Mouse (Mus musculus) ES-E14 (cell line): ENCODE measurements at regions not wholly inside any gene's neighbourhood (a gene's known extent, or its start where the extent isn't known, plus 50 kb on each side); places are given as distances from the start of the nearest gene placed in this dataset.

Source experiments
- DNase-seq: peaks from one replicate; pipeline ENCODE4 v3.0.0-alpha.2; 2013; ENCODE audit warnings: low read depth, low spot score
- H3K27ac ChIP-seq: 2 replicates; pipeline ENCODE4 v1.5.1; 2012; ENCODE audit warnings: low read depth, mild to moderate bottlenecking, low read length, moderate library complexity, mixed read lengths; ENCODE audit not compliant: poor library complexity, insufficient read depth, severe bottlenecking
- H3K36me3 ChIP-seq: 2 replicates; pipeline ENCODE4 v1.6.1; 2012; ENCODE audit warnings: mild to moderate bottlenecking, low read length, moderate library complexity, mixed read lengths; ENCODE audit not compliant: control insufficient read depth, poor library complexity, insufficient read depth, severe bottlenecking
- H3K4me1 ChIP-seq, 2 experiments: fragments of 150-350 bp in 1 of 2; sonication (generic) in 1 of 2; 2 replicates each; pipeline ENCODE4 v1.6.1; 2012; ENCODE audit warnings: low read length in 2 of 2, mild to moderate bottlenecking in 1 of 2, mixed read lengths in 1 of 2; ENCODE audit not compliant: control insufficient read depth in 2 of 2, insufficient read depth in 2 of 2, poor library complexity in 1 of 2
- H3K4me3 ChIP-seq, 2 experiments: fragments of 150-350 bp in 1 of 2; sonication (generic) in 1 of 2; 2 replicates each; pipeline ENCODE4 v1.5.1; 2012; ENCODE audit warnings: low read length in 2 of 2, low read depth in 1 of 2, mild to moderate bottlenecking in 1 of 2, mixed read lengths in 1 of 2; ENCODE audit not compliant: insufficient read depth in 1 of 2, poor library complexity in 1 of 2, severe bottlenecking in 1 of 2
- H3K9ac ChIP-seq: 2 replicates; pipeline ENCODE4 v1.6.1; 2012; ENCODE audit warnings: low read depth, mild to moderate bottlenecking, low read length, mixed read lengths; ENCODE audit not compliant: poor library complexity, insufficient read depth, severe bottlenecking
- H3K9me3 ChIP-seq: fragments of 150-350 bp; sonication (generic); 2 replicates; pipeline ENCODE4 v1.6.1; 2012; ENCODE audit warnings: low read depth, mild to moderate bottlenecking, low read length; ENCODE audit not compliant: control insufficient read depth, insufficient read depth
- CHD2 ChIP-seq: IDR thresholded peaks from 2 replicates; pipeline ENCODE4 v1.6.1; 2014; ENCODE audit warnings: mild to moderate bottlenecking, low read depth, low read length, inconsistent platforms
- HCFC1 ChIP-seq: IDR thresholded peaks from 2 replicates; pipeline ENCODE4 v1.6.1; 2012; ENCODE audit warnings: low read length, inconsistent platforms, borderline replicate concordance; ENCODE audit not compliant: insufficient read depth
- MAFK ChIP-seq: IDR thresholded peaks from 2 replicates; pipeline ENCODE4 v1.6.1; 2014; ENCODE audit warnings: mild to moderate bottlenecking, low read depth, low read length, inconsistent platforms; ENCODE audit not compliant: insufficient read depth
- ZC3H11A ChIP-seq: IDR thresholded peaks from 2 replicates; pipeline ENCODE4 v1.6.1; 2012; ENCODE audit warnings: low read depth, mild to moderate bottlenecking, inconsistent platforms, low read length, borderline replicate concordance
- ZNF384 ChIP-seq: IDR thresholded peaks from 2 replicates; pipeline ENCODE4 v1.6.1; 2012; ENCODE audit warnings: low read depth, low read length, inconsistent platforms
- in situ Hi-C, 2 experiments: fragments of 600-800 bp; cut with MboI; formaldehyde crosslinking; loops; one replicate each; pipeline ENCODE4 v1.15.1; 2025; ENCODE audit warnings: low sequenced_read_pairs in 2 of 2, inconsistent platforms in 1 of 2; ENCODE audit not compliant: unreplicated experiment in 2 of 2

- no peaks in the 10 kb centered on the region for H3K4me1 ChIP-seq
These were observed 340.4 kb upstream of the Adgrl2 start for GRCm38 (mm10) chr3:149330716-149331115.

GRCm38 (mm10) chr3:149330041-149330440 is 339.7 kb upstream of the Adgrl2 start:
- H3K4me1 ChIP-seq, result no peaks in the 10 kb centered on the region

More at GRCm38 (mm10) chr3:149330716-149331115, 340.4 kb upstream of the Adgrl2 start:
- in situ Hi-C loops, result no loop called here
- Histone ChIP-seq H3K4me3 (no peak overlapping the region), H3K27ac (no peak overlapping the region), H3K36me3 (no peaks in the 10 kb centered on the region), H3K9ac (no peak overlapping the region), H3K9me3 (no peaks in the 10 kb centered on the region)
- no peak for DNase-seq
- TF ChIP-seq HCFC1, result no peak
- no peak for TF ChIP-seq ZC3H11A
- no peak for TF ChIP-seq MAFK
- TF ChIP-seq ZNF384, result no peak
- no peak for TF ChIP-seq CHD2

GRCm38 (mm10) chr3:149329615-149330014 is 339.3 kb upstream of the Adgrl2 start:
- TF ChIP-seq HCFC1 (no peak), ZC3H11A (no peak), MAFK (no peak), CHD2 (no peak), ZNF384 (no peak)
- Histone ChIP-seq H3K9me3 (no peaks in the 10 kb centered on the region), H3K36me3 (no peaks in the 10 kb centered on the region), H3K27ac (no peak overlapping the region), H3K4me1 (no peaks in the 10 kb centered on the region), H3K4me3 (no peak overlapping the region), H3K9ac (no peak overlapping the region)
- in situ Hi-C loops, result no loop called here
- DNase-seq, result no peak

More at GRCm38 (mm10) chr3:149330041-149330440, 339.7 kb upstream of the Adgrl2 start:
- in situ Hi-C loops, result no loop called here
- DNase-seq, result no peak
- Histone ChIP-seq H3K9ac (no peak overlapping the region), H3K27ac (no peak overlapping the region), H3K4me3 (no peak overlapping the region), H3K9me3 (no peaks in the 10 kb centered on the region), H3K36me3 (no peaks in the 10 kb centered on the region)
- TF ChIP-seq ZNF384 (no peak), ZC3H11A (no peak)

- no peak for TF ChIP-seq ZC3H11A
- TF ChIP-seq MAFK, result no peak
- TF ChIP-seq CHD2, result no peak
- no peak for TF ChIP-seq ZNF384
- TF ChIP-seq HCFC1, result no peak
- no peaks in the 10 kb centered on the region for H3K36me3 ChIP-seq
- in situ Hi-C loops, result no loop called here
- H3K27ac ChIP-seq, result no peak overlapping the region
- DNase-seq, result no peak
- H3K4me3 ChIP-seq, result no peak overlapping the region
- H3K9me3 ChIP-seq, result no peaks in the 10 kb centered on the region
- no peaks in the 10 kb centered on the region for H3K4me1 ChIP-seq
- no peak overlapping the region for H3K9ac ChIP-seq
These were observed 336.3 kb upstream of the Adgrl2 start for GRCm38 (mm10) chr3:149326664-149327063.

GRCm38 (mm10) chr3:149324088-149324487 is 333.7 kb upstream of the Adgrl2 start:
- H3K9ac ChIP-seq, result no peak overlapping the region
- H3K27ac ChIP-seq, result no peak overlapping the region
- in situ Hi-C loops, result no loop called here
- H3K36me3 ChIP-seq, result no peaks in the 10 kb centered on the region
- no peak overlapping the region for H3K4me3 ChIP-seq
- no peaks in the 10 kb centered on the region for H3K9me3 ChIP-seq
- TF ChIP-seq ZNF384, result no peak
- no peak for TF ChIP-seq HCFC1
- TF ChIP-seq MAFK, result no peak
- no peak for TF ChIP-seq ZC3H11A
- TF ChIP-seq CHD2, result no peak
- H3K4me1 ChIP-seq, result no peaks in the 10 kb centered on the region
- no peak for DNase-seq
